Mouse (Mus musculus) monocyte, adult 2 months (primary cell): ENCODE results near the gene Gtpbp4.
"Not testable (repeated sequence)": the region's sequence is repeated elsewhere in the genome, so short reads cannot be mapped to it uniquely, and the experiment has no call there.

Experiments
- DNase-seq, 2 experiments: peaks; one replicate each; pipeline ENCODE4 v3.0.0; 2022; ENCODE audit warnings: low spot score in 2 of 2, low read depth in 1 of 2

The Gtpbp4 gene

GRCm38 (mm10) chr13:8972972-8973371, 22.9 kb downstream of the Gtpbp4 start:
- no peak for DNase-seq

DNA sequence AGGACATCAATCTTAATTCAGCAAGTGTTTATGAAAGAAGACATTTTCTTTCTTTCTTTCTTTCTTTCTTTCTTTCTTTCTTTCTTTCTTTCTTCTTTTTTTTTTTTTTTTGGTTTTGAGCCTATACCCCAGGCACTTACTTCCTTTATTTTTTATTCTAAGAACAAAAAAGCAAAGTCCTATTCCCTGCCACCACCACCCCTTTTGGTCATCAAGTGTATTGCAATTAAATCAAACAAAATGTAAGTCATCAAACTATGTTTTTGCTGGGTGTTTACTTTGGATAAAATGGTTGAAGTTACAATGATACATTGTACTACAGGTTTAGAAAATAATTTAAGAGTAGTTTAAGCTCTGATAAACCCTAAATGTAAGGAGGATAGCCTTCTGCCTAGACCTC, 23.5 kb downstream of the Gtpbp4 start:
- DNase-seq: no peak

- DNase-seq: no peak
These were observed 28.1 kb downstream of the Gtpbp4 start for GRCm38 (mm10) chr13:8967742-8968141.

GRCm38 (mm10) chr13:8965224-8965623, 30.7 kb downstream of the Gtpbp4 start:
- DNase-seq: no peak

GRCm38 (mm10) chr13:8962266-8962665, 33.6 kb downstream of the Gtpbp4 start:
- not testable (repeated sequence) for DNase-seq

- not testable (repeated sequence) for DNase-seq
These were observed 34.6 kb downstream of the Gtpbp4 start for GRCm38 (mm10) chr13:8961128-8961888.

GRCm38 (mm10) chr13:8959554-8959953, 36.3 kb downstream of the Gtpbp4 start:
- not testable (repeated sequence) for DNase-seq

GRCm38 (mm10) chr13:8959058-8959457, 36.8 kb downstream of the Gtpbp4 start:
- DNase-seq: not testable (repeated sequence)

GRCm38 (mm10) chr13:8956873-8957272, 39.0 kb downstream of the Gtpbp4 start:
- DNase-seq: not testable (repeated sequence)

DNA sequence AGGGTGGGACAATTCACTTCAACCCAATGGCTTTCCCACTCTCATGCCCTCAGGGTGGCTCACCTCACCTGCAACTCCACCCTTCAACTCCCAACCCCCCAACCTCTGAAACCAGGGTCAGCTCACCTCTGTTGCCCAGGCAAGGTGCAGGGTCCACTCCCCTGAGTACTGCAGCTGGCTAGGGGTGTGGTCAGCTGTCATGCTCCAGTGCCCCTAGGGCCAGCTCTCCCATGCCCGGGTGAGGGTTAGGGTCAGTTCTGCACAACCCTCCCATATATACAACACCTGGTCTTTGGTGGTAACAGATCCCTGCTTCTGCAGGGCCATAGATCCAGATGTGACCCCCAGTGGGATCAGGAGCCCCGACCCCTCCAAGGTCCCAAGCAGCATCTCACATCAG, 40.8 kb downstream of the Gtpbp4 start:
- not testable (repeated sequence) for DNase-seq

GRCm38 (mm10) chr13:8952563-8952962, 43.3 kb downstream of the Gtpbp4 start, which contains the start of gene Idi2:
Gene Idi2 (plus strand): TSS chr13:8952863.
- not testable (repeated sequence) for DNase-seq

DNA sequence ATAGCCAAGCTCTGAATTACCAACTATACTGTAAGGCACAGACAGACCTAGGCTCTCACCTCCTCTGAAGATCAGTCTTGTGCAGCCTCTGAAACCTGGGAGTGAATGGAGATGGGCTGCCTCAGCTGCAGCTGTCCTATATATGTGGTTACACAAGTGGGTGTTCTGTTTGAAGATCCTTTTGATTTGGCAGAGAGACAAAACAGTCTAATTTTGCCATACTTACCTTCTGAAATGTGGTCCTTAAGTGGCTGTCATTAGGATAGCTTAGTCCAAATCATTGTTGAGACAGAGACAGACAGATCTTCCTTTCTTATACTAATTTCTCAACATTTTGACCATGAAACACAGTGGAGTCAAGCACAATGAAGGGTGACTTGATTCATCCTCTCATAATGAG, 47.8 kb downstream of the Gtpbp4 start, which contains the start of gene Gm9745:
Gene Gm9745, minus strand, starts transcription at position 101 of the 400 bp plus-strand sequence.
- DNase-seq: not testable (repeated sequence)

GRCm38 (mm10) chr13:8943828-8944227, 52.1 kb downstream of the Gtpbp4 start:
- not testable (repeated sequence) for DNase-seq

DNA sequence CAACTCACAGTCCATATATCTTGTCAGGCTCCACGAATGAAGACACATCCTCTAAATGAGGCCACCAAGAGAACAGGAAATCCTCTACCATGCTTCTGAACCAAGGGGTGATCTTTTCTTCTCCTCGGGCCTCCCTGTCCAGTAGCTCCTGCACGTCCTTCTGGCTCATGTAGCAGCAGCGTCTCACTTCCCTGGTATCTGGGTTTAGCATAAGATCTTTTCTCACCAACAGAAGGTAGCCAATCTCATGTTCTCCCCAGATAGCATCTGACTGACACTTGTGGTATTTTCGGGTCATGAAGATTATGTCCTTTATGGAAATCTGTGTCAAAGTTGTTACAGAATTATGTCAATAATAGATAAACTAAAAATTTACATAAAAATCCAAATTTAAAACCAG, 54.2 kb downstream of the Gtpbp4 start:
- DNase-seq: not testable (repeated sequence)

DNA sequence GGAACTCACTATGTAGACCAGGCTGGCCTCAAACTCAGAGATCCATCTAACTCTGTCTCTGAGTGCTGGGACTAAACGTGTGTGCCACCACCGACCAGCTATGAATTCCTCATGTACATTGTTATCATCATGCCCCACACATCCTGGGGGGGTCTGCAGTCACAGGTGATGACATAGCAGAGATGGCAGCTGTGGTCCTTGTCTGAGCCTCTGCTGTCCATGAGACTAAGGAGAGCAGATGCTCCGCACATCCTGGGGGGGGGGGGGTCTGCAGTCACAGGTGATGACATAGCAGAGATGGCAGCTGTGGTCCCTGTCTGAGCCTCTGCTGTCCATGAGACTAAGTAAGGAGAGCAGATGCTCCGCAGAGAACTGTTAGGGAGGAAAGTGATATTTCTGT, 54.8 kb downstream of the Gtpbp4 start:
- DNase-seq: not testable (repeated sequence)

- not testable (repeated sequence) for DNase-seq
These were observed 58.2 kb downstream of the Gtpbp4 start for GRCm38 (mm10) chr13:8937611-8938140.

- no peak for DNase-seq
These were observed 62.4 kb downstream of the Gtpbp4 start for GRCm38 (mm10) chr13:8933499-8933898.
